Mouse (Mus musculus): ENCODE results near the gene Cma1.

DNA sequence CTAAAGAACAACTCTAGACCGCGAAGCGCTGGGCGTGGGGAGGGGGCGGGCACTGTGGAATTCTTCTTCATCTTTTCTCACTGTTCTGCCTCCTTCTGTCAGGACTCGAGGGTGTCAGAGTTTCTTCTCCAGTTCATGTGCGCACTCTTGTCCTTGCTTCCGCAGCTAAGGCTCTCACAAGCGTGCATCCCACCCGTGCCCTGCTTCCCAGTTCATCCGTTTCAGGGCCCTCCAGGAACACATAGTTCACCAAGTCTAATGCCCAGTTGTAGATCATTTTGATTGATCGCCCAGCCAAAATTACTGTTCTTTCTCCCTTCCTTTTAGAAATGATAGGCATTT is 44.1 kb downstream of the Cma1 start:
- no peak for TF ChIP-seq CTCF (IDR thresholded peaks at IDR 0.05; ENCODE audit: borderline replicate concordance, control insufficient read depth, extremely low read depth, insufficient read depth, low read length, poor library complexity)
- no peak for TF ChIP-seq POLR2A (IDR thresholded peaks at IDR 0.05; ENCODE audit: control insufficient read depth, extremely low read depth, insufficient read depth, low read length, poor library complexity)
